Mouse (Mus musculus) lung, adult 2 months (tissue): ENCODE measurements around the gene Arglu1. TPM values are rescaled to one million over a fixed set of nuclear protein-coding genes. Genes with fewer than 3 reads are reported as not detected.

Experiments used
- DNase-seq: peaks from one replicate; pipeline ENCODE4 v3.0.0; 2022
- H3K4me1 ChIP-seq: fragments of 200-500 bp; 2 replicates; pipeline ENCODE4 v1.6.1; 2011; ENCODE audit warnings: low read length; ENCODE audit not compliant: control insufficient read depth, insufficient read depth
- H3K4me3 ChIP-seq: fragments of 200-500 bp; replicated peaks from 2 replicates; pipeline ENCODE3; 2011; ENCODE audit warnings: low read depth, mild to moderate bottlenecking, control low read depth, low read length; ENCODE audit errors: extremely low read depth
- CTCF ChIP-seq: fragments of 200-500 bp; IDR thresholded peaks from 2 replicates; pipeline ENCODE4 v1.5.1; 2011; ENCODE audit warnings: mild to moderate bottlenecking, low read length, control low read depth; ENCODE audit not compliant: insufficient read depth
- POLR2A ChIP-seq: fragments of 200-500 bp; IDR thresholded peaks from 2 replicates; pipeline ENCODE4 v1.6.1; 2011; ENCODE audit warnings: low read depth, mild to moderate bottlenecking, control low read depth, low read length, borderline replicate concordance; ENCODE audit errors: extremely low read depth
- WGBS: fragments of 180-500 bp; shearing (Covaris S2); methylation state at CpG from one replicate; pipeline ENCODE4 v1.1.7; 2018; 5-methylcytosine and 5-hydroxymethylcytosine counted together
- polyA plus RNA-seq: library from polyadenylated mRNA; depleted of rRNA; stranded (reverse); fragments of >200 nt; gene quantifications from 2 replicates; pipeline ENCODE4 v1.2.3, GENCODE M21; 2012

The Arglu1 gene
- polyA plus RNA-seq, 1 experiment: 50.2 TPM

DNA sequence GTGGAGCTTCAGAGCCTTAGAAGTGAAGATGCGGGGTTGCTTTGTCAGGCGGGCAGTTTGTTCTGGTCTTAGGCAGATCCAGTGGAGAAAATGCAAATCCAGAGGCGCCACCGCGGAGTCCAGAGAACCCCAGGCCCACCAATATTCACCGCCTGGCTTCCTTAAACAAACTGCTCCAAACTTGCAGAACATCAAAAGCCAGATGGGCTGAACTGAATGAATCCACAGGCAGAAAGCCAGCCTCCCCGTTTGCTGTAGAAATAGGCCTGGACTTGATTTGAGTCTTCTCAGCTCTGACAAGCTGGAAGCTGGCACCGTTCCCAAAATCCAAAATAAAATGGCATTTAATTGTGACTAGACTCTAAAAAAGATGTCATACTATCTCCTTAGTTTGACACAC is 40.4 kb downstream of the Arglu1 start:
- TF ChIP-seq CTCF (no peak), POLR2A (no peak)
- Histone ChIP-seq H3K4me1 (peaks cover 20% of the 10 kb centered on the region), H3K4me3 (no peak overlapping the region)
- WGBS: 48% methylated on average over 8 of the region's 8 CpGs
- DNase-seq: no peak

DNA sequence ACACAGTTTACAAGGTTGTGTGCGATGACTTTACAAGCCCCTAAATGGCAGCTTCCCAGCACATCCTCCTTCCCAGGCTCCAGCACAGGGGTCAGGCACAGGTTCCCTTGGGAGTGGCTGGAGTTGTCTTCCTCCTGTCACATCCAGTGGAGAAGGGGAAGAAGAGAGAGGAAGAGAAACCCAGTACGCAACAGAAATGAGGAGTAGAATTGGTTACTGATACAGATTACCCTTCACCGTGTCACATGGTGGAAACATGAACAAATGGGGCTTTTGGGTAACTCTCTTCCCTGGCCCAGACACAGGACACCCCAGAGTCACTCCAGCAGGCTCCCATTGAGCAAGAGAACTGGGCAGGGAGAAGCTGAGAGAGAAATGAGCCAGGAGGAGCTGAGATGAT is 40.8 kb downstream of the Arglu1 start:
- DNase-seq: no peak
- peaks cover 20% of the 10 kb centered on the region for H3K4me1 ChIP-seq
- WGBS: 42% methylated on average over 3 of the region's 3 CpGs
- no peak overlapping the region for H3K4me3 ChIP-seq
- no peak for TF ChIP-seq CTCF
- TF ChIP-seq POLR2A: no peak

DNA sequence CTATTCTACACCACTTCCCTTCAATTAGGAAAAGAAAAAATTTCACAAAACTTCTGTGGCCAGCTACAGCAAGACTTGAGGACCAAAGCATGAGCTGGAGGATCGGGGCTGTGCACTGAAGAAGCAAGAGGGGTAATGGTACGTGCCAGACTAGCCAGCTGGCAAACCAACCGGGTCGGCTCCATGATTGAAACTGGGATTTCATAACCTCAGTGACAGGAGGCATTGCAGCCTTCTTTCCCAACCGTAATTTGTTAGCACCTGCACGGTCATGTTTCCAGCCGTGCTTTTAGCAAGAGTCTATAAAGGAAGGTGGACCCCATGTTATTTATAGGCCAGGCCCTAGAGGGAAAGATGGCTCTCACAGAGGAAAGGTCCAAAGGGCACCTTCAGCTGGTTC is 41.6 kb downstream of the Arglu1 start:
- Histone ChIP-seq H3K4me1 (peaks cover 20% of the 10 kb centered on the region), H3K4me3 (no peak overlapping the region)
- TF ChIP-seq CTCF: no peak
- no peak for TF ChIP-seq POLR2A
- no peak for DNase-seq
- WGBS: 35% methylated on average over 7 of the region's 7 CpGs

- no peak for DNase-seq
- WGBS: 48% methylated on average over 7 of the region's 7 CpGs
- TF ChIP-seq CTCF: no peak
- TF ChIP-seq POLR2A: no peak
- Histone ChIP-seq H3K4me1 (peaks cover 20% of the 10 kb centered on the region), H3K4me3 (no peak overlapping the region)
These were observed 42.5 kb downstream of the Arglu1 start for GRCm38 (mm10) chr8:8647824-8648223.

DNA sequence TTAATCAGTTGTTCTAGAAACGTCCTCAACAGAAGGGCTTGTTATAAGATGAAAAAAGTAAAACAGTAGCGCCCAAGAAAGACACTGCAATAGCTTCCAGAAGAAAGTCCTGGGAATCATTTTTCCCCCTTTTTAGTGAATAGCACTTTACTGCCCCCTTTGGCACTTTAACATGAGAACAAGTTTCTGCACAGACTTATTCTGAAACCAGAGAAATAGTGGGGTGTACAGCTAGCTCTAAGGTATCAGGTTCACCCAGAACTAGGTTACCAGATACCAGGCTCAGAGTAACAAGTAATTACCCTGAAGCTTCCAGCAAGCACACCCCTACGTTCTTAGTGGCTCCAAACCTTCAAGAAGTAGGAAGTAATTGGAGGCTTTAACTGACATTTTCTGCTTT is 43.0 kb downstream of the Arglu1 start:
- 51% methylated on average over 3 of the region's 3 CpGs for WGBS

GRCm38 (mm10) chr8:8644160-8644915 is 46.0 kb downstream of the Arglu1 start:
- no peak overlapping the region for H3K4me3 ChIP-seq
- WGBS: 55% methylated on average over 11 of the region's 11 CpGs
- no peak for DNase-seq
- H3K4me1 ChIP-seq: peaks cover 15% of the 10 kb centered on the region
- TF ChIP-seq POLR2A: no peak
- no peak for TF ChIP-seq CTCF

More for the DNA sequence above, 43.0 kb downstream of the Arglu1 start:
- no peak for TF ChIP-seq POLR2A
- TF ChIP-seq CTCF: no peak
- Histone ChIP-seq H3K4me3 (no peak overlapping the region), H3K4me1 (peaks cover 18% of the 10 kb centered on the region)
- DNase-seq: no peak

DNA sequence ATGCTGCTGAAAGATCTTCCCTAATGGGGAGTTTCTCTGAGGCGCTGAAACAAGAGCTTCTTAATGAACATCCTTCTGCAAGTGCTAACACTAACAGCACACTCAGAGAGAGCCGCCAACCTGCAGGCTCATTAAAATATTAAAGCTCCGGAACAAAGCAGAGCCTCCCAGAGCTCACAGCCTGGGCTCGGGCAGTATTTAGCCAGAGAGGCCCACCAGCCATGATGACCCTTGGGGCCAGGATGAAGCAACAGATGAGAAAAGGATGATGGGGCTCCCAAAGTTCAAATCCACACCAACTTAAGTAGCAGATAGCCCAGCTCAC is 50.1 kb downstream of the Arglu1 start:
- DNase-seq: no peak
- no peak overlapping the region for H3K4me3 ChIP-seq
- H3K4me1 ChIP-seq: peaks cover 8% of the 10 kb centered on the region
- 44% methylated on average over 4 of the region's 4 CpGs for WGBS
- TF ChIP-seq CTCF (no peak), POLR2A (no peak)

- Histone ChIP-seq H3K4me1 (peaks cover 10% of the 10 kb centered on the region), H3K4me3 (no peak overlapping the region)
- DNase-seq: no peak
- 53% methylated on average over 8 of the region's 8 CpGs for WGBS
- no peak for TF ChIP-seq CTCF
- no peak for TF ChIP-seq POLR2A
These were observed 50.6 kb downstream of the Arglu1 start for GRCm38 (mm10) chr8:8639569-8640263.

DNA sequence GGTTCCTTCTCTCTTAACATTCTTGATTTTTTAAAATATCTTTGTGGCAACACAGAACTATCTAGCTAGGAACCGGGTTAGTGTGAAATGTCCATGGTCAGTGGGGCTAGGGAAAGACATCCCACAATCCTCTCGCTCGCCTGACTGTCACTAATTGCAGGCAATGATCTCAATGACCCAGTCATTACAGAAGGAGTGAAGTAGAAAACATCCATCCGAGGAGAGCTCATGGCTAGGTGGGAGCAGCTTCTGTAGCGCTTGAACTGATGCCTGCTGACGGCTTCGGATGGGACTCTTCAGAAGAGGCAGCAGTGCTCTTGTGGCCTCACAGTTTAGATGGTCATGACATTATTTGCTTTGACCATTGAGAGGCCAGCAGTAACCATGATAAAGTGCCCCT is 58.9 kb downstream of the Arglu1 start:
- 64% methylated on average over 7 of the region's 7 CpGs for WGBS
- no peak for DNase-seq
- Histone ChIP-seq H3K4me3 (no peak overlapping the region), H3K4me1 (peaks cover 6% of the 10 kb centered on the region; the same call in 1 of the 2 replicates)
- no peak for TF ChIP-seq POLR2A
- no peak for TF ChIP-seq CTCF

DNA sequence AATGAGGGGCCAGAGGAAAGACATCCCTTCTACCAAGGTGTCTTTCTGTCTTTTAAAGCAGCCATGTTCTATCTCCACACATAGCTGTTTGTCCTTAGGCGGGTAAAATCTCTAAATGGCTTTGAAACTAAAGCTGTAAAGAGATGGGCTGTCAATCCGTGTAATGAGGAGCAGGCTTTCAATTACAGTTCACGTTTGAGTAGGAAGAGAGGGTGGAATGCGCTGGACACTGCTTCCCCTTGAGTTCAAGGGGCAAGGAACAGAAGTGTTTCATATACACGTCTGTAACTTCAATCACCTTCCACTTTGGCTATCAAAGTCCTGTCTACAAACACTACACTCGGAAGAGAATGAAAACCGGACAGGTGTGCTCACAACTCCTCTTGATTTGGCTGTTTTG is 66.3 kb downstream of the Arglu1 start:
- H3K4me3 ChIP-seq: no peak overlapping the region
- 36% methylated on average over 7 of the region's 7 CpGs for WGBS
- TF ChIP-seq POLR2A (no peak), CTCF (no peak)
- DNase-seq: no peak
- peaks cover 10% of the 10 kb centered on the region for H3K4me1 ChIP-seq

GRCm38 (mm10) chr8:8623486-8623885 is 66.8 kb downstream of the Arglu1 start:
- Histone ChIP-seq H3K4me3 (no peak overlapping the region), H3K4me1 (peaks cover 10% of the 10 kb centered on the region)
- TF ChIP-seq POLR2A: no peak
- no peak for TF ChIP-seq CTCF
- 29% methylated on average over 8 of the region's 8 CpGs for WGBS
- DNase-seq: no peak
